In the genomic region with DNA sequence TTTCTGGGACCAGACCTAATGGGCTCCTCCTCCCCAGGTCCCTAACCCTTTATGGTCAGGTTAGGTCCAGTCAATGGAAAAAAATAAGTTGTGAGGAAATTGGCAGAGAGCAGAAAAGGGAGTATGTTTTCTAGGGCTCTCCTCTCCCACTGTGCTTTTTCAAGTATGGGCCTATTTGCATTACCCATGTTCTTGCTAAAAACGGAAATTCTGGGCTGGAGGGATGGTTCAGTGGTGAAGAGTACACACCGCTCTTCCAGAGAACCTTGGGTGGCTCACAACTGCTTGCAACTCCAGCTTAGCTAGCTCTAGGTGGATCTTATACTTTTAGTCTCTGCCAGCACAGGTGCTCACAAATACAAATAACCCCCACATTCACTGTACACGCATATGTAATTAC, we compare ENCODE assay signal across 28 mouse cellular contexts.
"Had no signal": no experiment of that assay in that cellular context is flagged by ENCODE, and none has a peak within 500 bp of the region (broad histone marks: within the 10 kb centered on the region; RNA-seq: fewer than 3 reads in every experiment).

No protein-coding gene starts in this region.

- H3K4me1 ChIP-seq: embryonic facial prominence, embryonic 10.5 days; embryonic facial prominence, embryonic 12.5 days; embryonic facial prominence, embryonic 13.5 days; embryonic facial prominence, embryonic 15.5 days; forebrain, embryonic 10.5 days; forebrain, embryonic 12.5 days; forebrain, embryonic 13.5 days; forebrain, embryonic 15.5 days had no signal

- H3K4me2 ChIP-seq: embryonic facial prominence, embryonic 12.5 days; embryonic facial prominence, embryonic 13.5 days; embryonic facial prominence, embryonic 15.5 days; forebrain, embryonic 12.5 days; forebrain, embryonic 13.5 days; forebrain, embryonic 15.5 days had no signal

- H3K27me3 ChIP-seq: embryonic facial prominence, embryonic 12.5 days; embryonic facial prominence, embryonic 13.5 days; embryonic facial prominence, embryonic 15.5 days; forebrain, embryonic 12.5 days; forebrain, embryonic 13.5 days; forebrain, embryonic 15.5 days had no signal

- H3K36me3 ChIP-seq: embryonic facial prominence, embryonic 10.5 days; embryonic facial prominence, embryonic 12.5 days; embryonic facial prominence, embryonic 13.5 days; embryonic facial prominence, embryonic 15.5 days; forebrain, embryonic 10.5 days; forebrain, embryonic 12.5 days; forebrain, embryonic 15.5 days had no signal

- H3K9me3 ChIP-seq: embryonic facial prominence, embryonic 10.5 days; embryonic facial prominence, embryonic 12.5 days; embryonic facial prominence, embryonic 13.5 days; embryonic facial prominence, embryonic 15.5 days; forebrain, embryonic 10.5 days; forebrain, embryonic 12.5 days; forebrain, embryonic 13.5 days; forebrain, embryonic 15.5 days had no signal

- H3K4me3 ChIP-seq: embryonic facial prominence, embryonic 10.5 days; embryonic facial prominence, embryonic 12.5 days; embryonic facial prominence, embryonic 13.5 days; embryonic facial prominence, embryonic 15.5 days; erythroblast, embryonic 14.5 days; forebrain, embryonic 10.5 days; forebrain, embryonic 12.5 days; forebrain, embryonic 13.5 days; forebrain, embryonic 15.5 days; gastrocnemius, adult 2 months; heart, adult 2 months had no signal

- H3K27ac ChIP-seq: embryonic facial prominence, embryonic 10.5 days; embryonic facial prominence, embryonic 12.5 days; embryonic facial prominence, embryonic 13.5 days; embryonic facial prominence, embryonic 15.5 days; forebrain, embryonic 10.5 days; forebrain, embryonic 12.5 days; forebrain, embryonic 13.5 days; forebrain, embryonic 15.5 days; gastrocnemius, adult 2 months; heart, adult 2 months had no signal

- ATAC-seq: forebrain, embryonic 13.5 days; forebrain, embryonic 14.5 days; forebrain, embryonic 15.5 days; forebrain, embryonic 16.5 days; forebrain, postnatal 0 days had no signal

- DNase-seq: cerebellum, adult 2 months; cerebellum, adult 8-10 months; cerebellum, adult 9-10 months; cerebellum, adult 9-11 months; cerebellum, postnatal 10 days; cerebellum, postnatal 14 days; cerebellum, postnatal 25 days; cerebellum, postnatal 36 days; embryo, embryonic 11 days; forebrain, postnatal 0 days; gastrocnemius, adult 2 months; gastrocnemius, postnatal 10 days; gastrocnemius, postnatal 14 days; gastrocnemius, postnatal 25 days; gastrocnemius, postnatal 36 days; heart, adult 18-20 months; heart, adult 2 months had no signal

- H3K9ac ChIP-seq: embryonic facial prominence, embryonic 12.5 days; embryonic facial prominence, embryonic 13.5 days; embryonic facial prominence, embryonic 15.5 days; forebrain, embryonic 12.5 days; forebrain, embryonic 13.5 days; forebrain, embryonic 15.5 days; forebrain, postnatal 0 days had no signal
